Mouse (Mus musculus) forebrain, embryonic 11.5 days (tissue): ENCODE data around the gene Vnn1. TPM values are rescaled to one million over a fixed set of nuclear protein-coding genes. Genes with fewer than 3 reads are reported as not detected.

Experiments
- ATAC-seq: fragments of 200-750 bp; cut with Nextera tagmentation; replicated peaks from 2 replicates; pipeline ENCODE4 v1.8.0; 2017; ENCODE audit warnings: moderate TSS enrichment; ENCODE audit not compliant: low FRiP score
- DNase-seq: peaks from one replicate; pipeline ENCODE4 v3.0.0-alpha.2; 2017; ENCODE audit warnings: low spot score
- H3K27ac ChIP-seq: fragments of 300-500 bp; sonication (generic); 2 replicates; pipeline ENCODE4 v1.5.1; 2014; ENCODE audit warnings: low read depth, low read length
- H3K27me3 ChIP-seq: fragments of 300-500 bp; sonication (generic); 2 replicates; pipeline ENCODE4 v1.6.1; 2014; ENCODE audit warnings: mild to moderate bottlenecking, low read length, mixed read lengths; ENCODE audit not compliant: control insufficient read depth, insufficient read depth
- H3K36me3 ChIP-seq: fragments of 300-500 bp; sonication (generic); 2 replicates; pipeline ENCODE4 v1.6.1; 2014; ENCODE audit warnings: mild to moderate bottlenecking, low read length, moderate library complexity, mixed read lengths; ENCODE audit not compliant: control insufficient read depth, insufficient read depth
- H3K4me1 ChIP-seq: fragments of 300-500 bp; sonication (generic); replicated peaks from 2 replicates; pipeline ENCODE4 v1.6.1; 2014; ENCODE audit warnings: low read length, mixed read lengths; ENCODE audit not compliant: control insufficient read depth, insufficient read depth
- H3K4me2 ChIP-seq: fragments of 300-500 bp; sonication (generic); 2 replicates; pipeline ENCODE4 v1.6.1; 2014; ENCODE audit warnings: low read depth, mild to moderate bottlenecking, low read length, moderate library complexity, mixed read lengths; ENCODE audit not compliant: severe bottlenecking
- H3K4me3 ChIP-seq: fragments of 300-500 bp; sonication (generic); 2 replicates; pipeline ENCODE4 v1.5.1; 2014; ENCODE audit warnings: low read depth, low read length
- H3K9ac ChIP-seq: fragments of 300-500 bp; sonication (generic); 2 replicates; pipeline ENCODE4 v1.6.1; 2014; ENCODE audit warnings: low read length
- H3K9me3 ChIP-seq: fragments of 300-500 bp; sonication (generic); 2 replicates; pipeline ENCODE4 v1.6.1; 2016; ENCODE audit warnings: low read length, mixed read lengths; ENCODE audit not compliant: control insufficient read depth
- WGBS: fragments of 180-500 bp; shearing (Covaris S2); extraction: QIAGEN DNeasy Blood & Tissue Kit; methylation state at CpG from one replicate; pipeline ENCODE4 v1.1.7; 2014; 5-methylcytosine and 5-hydroxymethylcytosine counted together
- polyA plus RNA-seq: library from polyadenylated mRNA; unstranded; fragments of >200 nt; fragmentation: Nextera tagmentation; extraction: Ambion mirVana; gene quantifications from 2 replicates; pipeline ENCODE4 v1.2.1, GENCODE M21; 2014

Gene Vnn1
- polyA plus RNA-seq, 1 experiment from 2014 or later, result 1.5 TPM

DNA sequence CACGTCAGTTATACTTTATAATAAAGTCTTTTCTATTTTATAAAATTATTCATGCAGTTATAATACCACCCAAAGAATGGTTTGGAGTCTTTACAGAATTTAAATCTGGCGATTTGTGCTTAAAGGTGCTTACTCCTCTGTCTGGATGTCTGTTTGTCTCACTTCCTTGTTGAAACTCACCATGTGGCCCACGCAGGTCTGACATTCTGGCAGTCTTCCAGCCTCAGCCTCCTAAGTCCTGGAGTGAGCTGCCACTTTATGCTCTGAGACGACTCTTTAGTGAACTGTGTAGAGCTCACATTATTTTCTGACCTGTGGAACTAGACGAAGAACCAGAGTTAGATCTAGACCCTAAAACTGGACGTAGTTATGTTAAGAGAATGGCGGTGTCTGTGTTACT lies 53.5 kb downstream of the Vnn1 start:
- H3K9me3 ChIP-seq, result no peaks in the 10 kb centered on the region
- WGBS, result 77% methylated on average over 7 of the region's 7 CpGs
- H3K4me3 ChIP-seq, result no peak overlapping the region
- no peaks in the 10 kb centered on the region for H3K27me3 ChIP-seq
- H3K36me3 ChIP-seq, result no peaks in the 10 kb centered on the region
- H3K4me2 ChIP-seq, result no peak overlapping the region
- H3K9ac ChIP-seq, result no peak overlapping the region
- ATAC-seq (no peak), DNase-seq (no peak)
- H3K27ac ChIP-seq, result no peak overlapping the region
- no peaks in the 10 kb centered on the region for H3K4me1 ChIP-seq

- Histone ChIP-seq H3K36me3 (no peaks in the 10 kb centered on the region), H3K9ac (no peak within 1 kb of the TSS), H3K27me3 (no peaks in the 10 kb centered on the region), H3K4me1 (no peaks in the 10 kb centered on the region), H3K9me3 (no peaks in the 10 kb centered on the region), H3K27ac (no peak within 1 kb of the TSS), H3K4me2 (no peak within 1 kb of the TSS), H3K4me3 (no peak within 1 kb of the TSS)
- WGBS, result 89% methylated on average over 16 of the region's 16 CpGs
- ATAC-seq, result no peak
- DNase-seq, result no peak
Measured at GRCm38 (mm10) chr10:23949508-23950005, 55.1 kb downstream of the Vnn1 start, which contains the start of gene Taar3. TSS of gene Taar3 (plus strand) at chr10:23949558.

- no peak overlapping the region for H3K27ac ChIP-seq
- no peaks in the 10 kb centered on the region for H3K36me3 ChIP-seq
- H3K4me2 ChIP-seq, result no peak overlapping the region
- ATAC-seq, result no peak
- H3K27me3 ChIP-seq, result no peaks in the 10 kb centered on the region
- no peak overlapping the region for H3K9ac ChIP-seq
- DNase-seq, result no peak
- no peaks in the 10 kb centered on the region for H3K4me1 ChIP-seq
- H3K4me3 ChIP-seq, result no peak overlapping the region
- WGBS, result 86% methylated on average over 6 of the region's 6 CpGs
- no peaks in the 10 kb centered on the region for H3K9me3 ChIP-seq
Measured at GRCm38 (mm10) chr10:23951714-23952113, 57.2 kb downstream of the Vnn1 start.

Other genes starting within 250 kb of the Vnn1 start
- gene Rps12, start 107.4 kb upstream of the Vnn1 start, polyA plus RNA-seq, result 130 and 155 TPM in 2 replicates
- 15.9 and 20.9 TPM in 2 replicates for gene Slc18b1, start 97.7 kb upstream of the Vnn1 start, polyA plus RNA-seq
- not detected in 2 replicates for gene Vnn3, start 43.2 kb upstream of the Vnn1 start, polyA plus RNA-seq
- not detected in 2 replicates for gene Taar1, start 25.7 kb downstream of the Vnn1 start, polyA plus RNA-seq
- not detected in 2 replicates for gene Taar2, start 43.9 kb downstream of the Vnn1 start, polyA plus RNA-seq
- not detected in 2 replicates for gene Taar3, start 54.9 kb downstream of the Vnn1 start, polyA plus RNA-seq
- gene Taar4, start 65.8 kb downstream of the Vnn1 start, polyA plus RNA-seq, result not detected in 2 replicates
- not detected in 2 replicates for gene Taar5, start 76.0 kb downstream of the Vnn1 start, polyA plus RNA-seq
- not detected in 2 replicates for gene Taar6, start 91.0 kb downstream of the Vnn1 start, polyA plus RNA-seq
- not detected in 2 replicates for gene Taar7a, start 98.8 kb downstream of the Vnn1 start, polyA plus RNA-seq
- not detected in 2 replicates for gene Taar7b, start 105.3 kb downstream of the Vnn1 start, polyA plus RNA-seq
- gene Taar7d, start 132.5 kb downstream of the Vnn1 start, polyA plus RNA-seq, result not detected in 2 replicates
- not detected in 2 replicates for gene Taar7e, start 142.9 kb downstream of the Vnn1 start, polyA plus RNA-seq
- gene Taar7f, start 154.8 kb downstream of the Vnn1 start, polyA plus RNA-seq, result not detected in 2 replicates
- not detected in 2 replicates for gene Taar8a, start 181.8 kb downstream of the Vnn1 start, polyA plus RNA-seq
- gene Taar8b, start 197.6 kb downstream of the Vnn1 start, polyA plus RNA-seq, result not detected in 2 replicates
- gene Taar8c, start 207.2 kb downstream of the Vnn1 start, polyA plus RNA-seq, result not detected in 2 replicates
- gene Taar9, start 214.8 kb downstream of the Vnn1 start, polyA plus RNA-seq, result not detected in 2 replicates